Mouse (Mus musculus) common myeloid progenitor, adult 5-6 weeks (primary cell): ENCODE measurements around the gene Tspan8. TPM values are rescaled to one million over a fixed set of nuclear protein-coding genes. Genes with fewer than 3 reads are reported as not detected.

Experiments
- ATAC-seq: replicated peaks from 2 replicates; pipeline ENCODE4 v1.8.0; 2016; ENCODE audit warnings: low read depth, mild to moderate bottlenecking, moderate TSS enrichment, inconsistent platforms; ENCODE audit not compliant: poor library complexity, severe bottlenecking
- total RNA-seq: library from RNA; stranded (forward); fragments of 200-1000, 187-1606 nt; gene quantifications from 2 replicates; pipeline ENCODE4 v1.2.3, GENCODE M21; 2017

The Tspan8 gene
- total RNA-seq, 1 experiment from 2014 or later, result 28.3 TPM

- ATAC-seq, result no peak
These were observed 13.1 kb downstream of the Tspan8 start for GRCm38 (mm10) chr10:115829696-115830095.

DNA sequence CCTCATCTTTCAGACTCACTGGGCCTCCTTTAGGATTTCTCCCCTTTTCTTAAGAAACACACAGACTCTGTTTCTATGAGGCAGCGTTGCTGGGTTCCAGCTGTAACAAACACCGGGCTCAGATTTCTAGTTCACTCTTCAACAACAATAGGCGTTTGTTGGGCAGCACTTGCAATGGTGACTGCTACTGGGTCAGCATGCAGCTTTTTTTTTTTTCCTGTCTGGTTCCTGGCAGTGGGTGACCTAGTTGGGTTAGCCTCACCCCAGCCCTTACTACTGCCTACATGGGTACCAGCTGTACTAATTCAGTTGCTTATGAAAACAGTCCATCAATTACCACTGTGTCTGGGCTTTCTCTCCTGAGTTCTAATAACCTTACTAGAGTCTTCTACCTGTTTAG lies 14.1 kb downstream of the Tspan8 start:
- no peak for ATAC-seq

- ATAC-seq, result no peak
These were observed 17.4 kb downstream of the Tspan8 start for GRCm38 (mm10) chr10:115834017-115834416.

- no peak for ATAC-seq
These were observed 30.3 kb downstream of the Tspan8 start for GRCm38 (mm10) chr10:115846930-115847329.

DNA sequence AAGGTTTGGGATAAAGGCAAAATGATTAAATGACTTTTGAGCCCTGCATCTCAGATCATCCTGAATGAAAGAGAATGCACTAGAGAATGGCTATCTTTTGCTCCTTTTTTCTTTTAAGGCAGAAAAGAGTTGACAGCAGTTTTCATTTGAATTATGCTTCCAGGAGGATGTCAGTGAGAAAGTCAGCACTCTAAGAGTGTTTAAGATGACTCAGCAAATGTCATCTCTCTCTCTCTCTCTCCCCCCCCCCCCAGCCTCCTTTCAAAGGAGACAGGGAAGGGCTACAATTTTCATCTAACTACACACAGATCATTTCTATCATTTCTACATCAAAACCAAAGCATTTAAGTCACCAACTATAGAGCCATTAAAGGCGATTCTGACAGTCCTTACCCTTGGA lies 31.9 kb downstream of the Tspan8 start:
- no peak for ATAC-seq

DNA sequence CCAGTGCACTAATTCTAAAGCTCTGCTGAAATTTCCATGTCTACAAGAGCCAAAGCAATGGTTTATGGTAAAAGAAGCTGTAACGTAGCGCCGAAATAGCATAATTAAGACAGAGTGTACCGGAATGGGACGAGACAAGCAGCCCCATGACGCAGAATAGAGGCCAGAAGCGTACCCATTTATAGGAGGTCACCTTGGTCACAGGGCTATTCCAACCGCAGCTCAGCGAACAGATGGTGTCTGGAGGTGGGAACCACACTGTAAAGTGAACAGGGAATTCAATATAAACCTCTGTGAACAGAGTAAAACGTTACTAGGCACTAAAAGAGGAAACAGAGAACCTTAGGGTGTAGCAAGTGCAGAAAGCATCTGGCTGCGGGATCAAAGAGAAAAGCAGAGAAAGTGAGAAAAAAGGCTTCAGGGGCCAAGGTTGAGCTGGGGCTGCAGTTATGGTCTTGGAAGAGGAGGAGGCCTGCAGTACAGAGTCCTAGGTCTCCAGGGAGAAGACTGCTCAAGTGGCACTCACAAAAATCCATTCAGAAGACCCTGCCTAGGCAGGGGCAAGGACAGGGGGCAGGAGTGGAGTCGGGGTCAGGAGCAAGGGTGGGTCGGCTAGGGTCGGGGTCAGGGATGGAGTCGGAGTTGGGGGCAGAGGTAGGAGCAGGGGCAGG lies 43.7 kb downstream of the Tspan8 start:
- ATAC-seq, result no peak

DNA sequence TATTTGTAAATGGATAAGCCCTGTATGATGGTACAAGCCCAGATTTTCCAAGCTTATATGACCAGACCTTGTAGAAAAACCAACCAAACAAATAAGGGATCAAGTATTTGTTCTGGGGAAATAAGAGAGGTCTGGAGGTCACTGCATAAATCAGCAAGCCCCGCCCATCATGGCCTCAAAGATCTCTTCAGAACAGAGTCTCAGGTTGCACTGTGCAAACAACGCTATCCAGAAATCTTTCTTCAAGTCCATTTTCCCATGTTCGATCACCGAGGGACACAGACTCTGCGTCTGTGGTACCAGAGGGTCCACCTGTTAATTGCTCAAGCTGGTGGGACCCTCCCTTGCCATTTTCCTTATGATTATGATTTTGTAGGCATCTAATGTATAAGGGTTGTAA lies 45.3 kb downstream of the Tspan8 start:
- ATAC-seq, result no peak

DNA sequence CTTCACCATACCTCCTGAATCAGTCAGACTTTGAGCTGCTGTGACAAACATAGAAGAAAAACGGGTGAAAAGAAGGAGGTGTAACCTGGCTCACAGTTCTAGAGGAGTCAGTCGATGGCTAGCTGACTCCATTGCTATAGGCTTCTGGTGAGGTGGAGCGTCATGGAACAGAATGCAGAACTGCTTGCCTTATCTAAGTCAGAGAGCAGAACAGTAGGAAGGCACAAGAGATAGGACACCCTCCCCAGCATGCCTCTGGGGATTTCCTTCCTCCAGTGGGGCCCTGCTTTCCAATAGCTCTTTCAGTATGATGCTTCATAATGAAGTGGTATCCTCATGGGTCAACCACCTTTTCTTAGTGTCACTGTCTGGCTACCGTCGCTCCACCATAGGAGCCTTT lies 66.1 kb downstream of the Tspan8 start:
- ATAC-seq, result no peak

- ATAC-seq, result no peak
These were observed 75.3 kb downstream of the Tspan8 start for GRCm38 (mm10) chr10:115891924-115892323.

DNA sequence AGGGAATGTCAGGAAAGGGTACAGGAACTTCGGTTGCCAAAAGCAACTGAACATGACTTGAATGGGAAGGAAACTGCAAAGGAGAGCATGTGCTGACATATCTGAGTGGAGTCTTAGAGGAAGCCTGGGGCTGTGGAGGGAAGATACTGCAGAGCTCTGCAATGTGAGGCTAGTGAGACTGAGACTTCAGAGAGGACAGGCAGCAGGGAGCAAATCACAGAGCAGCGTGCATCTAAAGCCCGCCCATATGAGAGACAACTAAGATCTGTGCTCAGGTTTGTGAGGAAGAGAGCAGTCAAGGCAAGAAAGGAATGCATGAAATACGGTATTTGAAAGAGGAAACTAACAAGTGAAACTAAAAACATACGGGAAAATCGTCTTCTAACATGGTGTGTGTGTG lies 76.3 kb downstream of the Tspan8 start:
- peak; percentile 91 for ATAC-seq

DNA sequence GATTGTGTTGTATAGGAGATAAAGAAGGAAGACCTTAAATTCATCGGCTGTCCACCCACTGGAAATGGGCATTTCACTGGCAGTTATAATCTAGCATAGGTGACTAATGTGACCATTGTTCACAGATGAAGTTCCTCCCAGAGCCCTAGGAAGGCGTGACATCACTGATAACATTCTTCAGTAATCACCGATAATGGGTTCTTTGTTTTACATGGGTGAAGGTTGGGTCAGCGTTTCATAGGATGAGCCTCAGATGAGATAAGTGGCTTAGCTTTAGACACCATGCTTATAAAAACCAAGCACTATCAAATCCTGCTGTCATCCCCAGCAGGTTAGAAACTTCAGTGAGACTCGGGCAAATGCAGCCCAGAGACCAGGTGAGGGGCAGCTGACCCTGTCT lies 77.4 kb downstream of the Tspan8 start:
- no peak for ATAC-seq

DNA sequence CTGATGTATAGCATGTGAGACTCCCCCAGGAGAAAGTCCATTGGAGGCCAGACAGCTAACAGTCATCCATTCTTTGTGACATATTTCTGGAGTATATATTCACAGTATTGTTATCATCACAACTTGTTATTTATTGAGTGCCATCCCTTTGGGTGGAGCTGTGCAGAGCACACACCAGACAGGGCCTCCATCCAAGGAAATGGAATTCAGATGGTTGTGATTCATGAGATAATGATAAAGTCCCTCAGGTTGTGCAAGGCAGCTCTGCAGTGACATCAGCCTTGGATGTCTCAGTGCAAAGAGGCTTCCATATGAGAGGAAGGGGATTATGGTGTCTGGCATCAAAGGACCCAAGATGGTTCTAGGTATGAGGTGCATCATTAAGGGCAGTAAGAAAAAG lies 80.1 kb downstream of the Tspan8 start:
- ATAC-seq, result no peak

DNA sequence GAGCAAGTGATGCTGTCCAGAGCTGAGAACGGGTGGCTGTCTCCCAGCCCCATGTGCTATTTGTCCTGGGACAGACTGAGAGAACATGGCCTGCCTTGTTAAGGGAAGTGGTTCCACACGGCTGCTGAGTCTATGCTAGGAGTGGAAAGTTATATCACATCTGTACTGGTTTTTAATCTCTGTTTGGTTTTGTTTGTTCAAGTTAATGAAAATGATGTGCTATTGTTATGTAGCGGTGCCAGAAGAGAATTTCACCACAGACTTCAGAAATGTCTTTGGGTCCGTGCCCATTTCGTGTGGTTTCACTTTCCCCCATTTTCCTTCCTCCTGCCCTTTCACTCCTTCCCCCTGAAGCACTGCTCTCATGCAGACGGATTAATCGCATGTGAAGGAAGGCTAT lies 80.6 kb downstream of the Tspan8 start:
- ATAC-seq, result peak; percentile 60

Other genes starting within 250 kb of the Tspan8 start
- not detected in 2 replicates for gene A930009A15Rik, start 246.8 kb upstream of the Tspan8 start, total RNA-seq
- gene Lgr5, start 229.1 kb upstream of the Tspan8 start, total RNA-seq, result 0.05 and 0.78 TPM in 2 replicates
- 0.23 TPM in 1 of 2 replicates, not detected in the other for gene Ptprr, start 201.4 kb downstream of the Tspan8 start, total RNA-seq